11 mouse cellular contexts compared by ENCODE assay signal in the genomic region with DNA sequence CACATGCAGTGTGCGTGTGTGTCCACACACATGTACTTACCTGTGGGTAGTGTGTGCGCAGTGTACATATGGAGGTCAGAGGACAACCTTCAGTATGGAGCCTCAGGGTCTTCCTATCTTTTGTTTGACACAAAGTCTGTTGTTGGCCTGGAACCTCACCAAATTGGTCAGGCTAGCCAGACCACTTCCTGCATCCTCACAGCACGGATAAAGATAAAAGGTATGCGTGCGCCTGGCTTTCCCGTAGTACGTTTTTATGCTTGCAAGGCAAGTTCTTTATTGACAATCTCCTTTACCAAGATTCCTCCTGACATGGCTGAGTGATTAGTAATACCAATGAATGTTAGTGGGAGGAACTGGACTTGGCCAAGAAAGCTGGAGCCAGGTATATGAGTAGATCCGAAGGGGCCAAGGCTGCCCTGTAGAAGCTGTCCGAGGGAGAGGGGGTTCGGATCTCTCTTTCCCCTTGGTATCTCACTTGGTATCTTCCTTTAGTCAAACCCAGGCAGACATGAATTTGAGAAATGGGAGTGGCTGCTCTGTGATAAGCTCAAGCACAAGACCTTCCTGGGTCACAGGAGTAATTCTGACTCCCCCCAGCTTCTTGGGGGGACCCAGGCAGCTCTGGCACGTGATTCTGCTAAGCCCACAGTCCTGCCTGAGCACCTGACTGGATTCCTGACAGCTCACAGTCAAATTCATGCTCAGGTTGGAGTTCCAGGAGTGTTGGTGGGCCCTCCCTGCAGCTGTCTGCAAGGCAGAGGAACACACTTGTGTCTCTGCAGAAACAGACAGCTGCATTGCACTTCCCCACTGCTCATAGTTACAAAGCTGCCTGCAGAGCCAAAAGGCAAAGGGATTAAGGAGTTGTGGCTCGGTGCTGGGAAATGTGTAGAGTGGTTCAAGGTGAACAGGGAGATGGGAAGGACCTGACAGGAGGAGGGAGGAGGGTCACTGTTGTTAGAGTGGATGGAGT. TPM values are rescaled to one million over a fixed set of nuclear protein-coding genes. Genes with fewer than 3 reads are reported as not detected.
DNase-seq lines count a peak whose midpoint lies in the region; ATAC-seq and TF ChIP-seq lines count a peak whose summit lies in the region.
"Had no signal": no experiment of that assay in that cellular context is flagged by ENCODE, and none has a peak within 500 bp of the region (broad histone marks: within the 10 kb centered on the region; RNA-seq: fewer than 3 reads in every experiment).

No protein-coding gene starts in this region.

- no peaks in the 10 kb centered on the region for H3K79me2 ChIP-seq in heart, adult 2 months (replicated peaks; ENCODE audit: control insufficient read depth, insufficient read depth, low read length)

- no peak for TF ChIP-seq EP300 in heart, adult 2 months (IDR thresholded peaks at IDR 0.05; ENCODE audit: insufficient read depth, low read depth, low read length)
- TF ChIP-seq EP300 in liver, postnatal 0 days (IDR thresholded peaks at IDR 0.05; ENCODE audit: low read depth), result peak; percentile 44

- intact Hi-C loops in heart, adult 2 months (cut with DNase I), result no loop called here
- intact Hi-C loops in heart, postnatal 14 days (cut with DNase I), result no loop called here

- no peaks in the 10 kb centered on the region for H3K27me3 ChIP-seq in heart, adult 2 months (ENCODE audit: control insufficient read depth, insufficient read depth, low read length)
- no peaks in the 10 kb centered on the region for H3K27me3 ChIP-seq in lung, embryonic 14.5 days (ENCODE audit: insufficient read depth, low read length)
- H3K27me3 ChIP-seq in embryonic facial prominence, embryonic 12.5 days, result 0 out of 2 replicates have a peak, but pooled peaks cover 14% of the 10 kb centered on the region
- H3K27me3 ChIP-seq in liver, postnatal 0 days (ENCODE audit: insufficient read depth, low read length), result 0 out of 2 replicates have a peak, but pooled peaks cover 2% of the 10 kb centered on the region
- H3K27me3 ChIP-seq: forebrain, embryonic 15.5 days had no signal

- ATAC-seq in lung, embryonic 14.5 days (ENCODE audit: insufficient read depth), result no peak
- no peak for ATAC-seq in embryonic facial prominence, embryonic 12.5 days (ENCODE audit: insufficient number of reproducible peaks, insufficient read depth, low FRiP score, low TSS enrichment)
- no peak for ATAC-seq in liver, postnatal 0 days
- ATAC-seq: CD4-positive, CD25-positive, alpha-beta regulatory T cell, adult 4 months; forebrain, embryonic 15.5 days had no signal

- H3K36me3 ChIP-seq in heart, adult 2 months (ENCODE audit: control insufficient read depth, insufficient read depth, low read length), result peaks cover 23% of the 10 kb centered on the region
- no peaks in the 10 kb centered on the region for H3K36me3 ChIP-seq in lung, embryonic 14.5 days (ENCODE audit: insufficient read depth)
- no peaks in the 10 kb centered on the region for H3K36me3 ChIP-seq in embryonic facial prominence, embryonic 12.5 days
- H3K36me3 ChIP-seq in liver, postnatal 0 days (replicated peaks; ENCODE audit: insufficient read depth, low read length), result peaks cover 14% of the 10 kb centered on the region; the same call in 1 of the 2 replicates
- H3K36me3 ChIP-seq: forebrain, embryonic 15.5 days had no signal

- no peak for TF ChIP-seq POLR2A in heart, adult 2 months (IDR thresholded peaks at IDR 0.05; ENCODE audit: insufficient read depth, low read depth, low read length)

- no peak overlapping the region for H3K9ac ChIP-seq in heart, adult 2 months (ENCODE audit: low read depth, low read length)
- no peak overlapping the region for H3K9ac ChIP-seq in lung, embryonic 14.5 days
- no peak overlapping the region for H3K9ac ChIP-seq in embryonic facial prominence, embryonic 12.5 days
- peak overlapping the region; percentile 35; the same call in 1 of the 2 replicates for H3K9ac ChIP-seq in liver, postnatal 0 days (replicated peaks)
- H3K9ac ChIP-seq: forebrain, embryonic 15.5 days had no signal

- H3K4me2 ChIP-seq in lung, embryonic 14.5 days, result peak overlapping the region; percentile 6; the same call in 1 of the 2 replicates
- no peak overlapping the region for H3K4me2 ChIP-seq in embryonic facial prominence, embryonic 12.5 days (replicated peaks)
- peak overlapping the region; percentile 93 for H3K4me2 ChIP-seq in liver, postnatal 0 days (ENCODE audit: low read depth, low read length)
- H3K4me2 ChIP-seq: forebrain, embryonic 15.5 days had no signal

- H3K4me1 ChIP-seq in heart, adult 2 months (ENCODE audit: control insufficient read depth, insufficient read depth, low read length), result peaks cover 28% of the 10 kb centered on the region
- peaks cover 36% of the 10 kb centered on the region for H3K4me1 ChIP-seq in lung, embryonic 14.5 days (ENCODE audit: insufficient read depth)
- peaks cover 44% of the 10 kb centered on the region for H3K4me1 ChIP-seq in embryonic facial prominence, embryonic 12.5 days
- H3K4me1 ChIP-seq in liver, postnatal 0 days (ENCODE audit: insufficient read depth), result peaks cover 46% of the 10 kb centered on the region

- no peak for TF ChIP-seq CTCF in heart, adult 2 months (IDR thresholded peaks at IDR 0.05)
- TF ChIP-seq CTCF in lung, embryonic 14.5 days (IDR thresholded peaks at IDR 0.05; ENCODE audit: low read depth), result no peak
- TF ChIP-seq CTCF in liver, postnatal 0 days (IDR thresholded peaks at IDR 0.05; ENCODE audit: low read depth), result no peak

- no peaks in the 10 kb centered on the region for H3K9me3 ChIP-seq in lung, embryonic 14.5 days (ENCODE audit: low read depth, low read length)
- no peaks in the 10 kb centered on the region for H3K9me3 ChIP-seq in embryonic facial prominence, embryonic 12.5 days
- no peaks in the 10 kb centered on the region for H3K9me3 ChIP-seq in liver, postnatal 0 days (ENCODE audit: low read length)
- H3K9me3 ChIP-seq: forebrain, embryonic 15.5 days had no signal

- H3K4me3 ChIP-seq in heart, adult 2 months, result no peak overlapping the region
- H3K4me3 ChIP-seq in lung, embryonic 14.5 days (ENCODE audit: low read depth, low read length), result no peak overlapping the region
- no peak overlapping the region for H3K4me3 ChIP-seq in embryonic facial prominence, embryonic 12.5 days
- peak overlapping the region; percentile 85; the same call in 1 of the 2 replicates for H3K4me3 ChIP-seq in liver, postnatal 0 days (ENCODE audit: low read depth, low read length)
- H3K4me3 ChIP-seq: forebrain, embryonic 15.5 days had no signal

- H3K27ac ChIP-seq in heart, adult 2 months, result peak overlapping the region; percentile 49; the same call in 1 of the 2 replicates
- peak overlapping the region; percentile 26; the same call in 1 of the 2 replicates for H3K27ac ChIP-seq in lung, embryonic 14.5 days (ENCODE audit: low read depth)
- H3K27ac ChIP-seq in embryonic facial prominence, embryonic 12.5 days, result 0 out of 2 replicates have a peak overlapping the region, but pooled peaks have one; percentile 11
- peak overlapping the region; percentile 80 for H3K27ac ChIP-seq in liver, postnatal 0 days (ENCODE audit: low read depth)
- H3K27ac ChIP-seq: forebrain, embryonic 15.5 days had no signal

- WGBS in heart, adult 2 months, result 60% methylated on average over 12 of the region's 12 CpGs
- 62% methylated on average over 12 of the region's 12 CpGs for WGBS in lung, embryonic 14.5 days
- 77% methylated on average over 12 of the region's 12 CpGs for WGBS in embryonic facial prominence, embryonic 12.5 days
- 59% methylated on average over 12 of the region's 12 CpGs for WGBS in liver, postnatal 0 days (ENCODE audit: insufficient replicate concordance)

- DNase-seq in heart, adult 2 months, result no peak
- no peak for DNase-seq in heart, postnatal 14 days
- no peak for DNase-seq in lung, embryonic 14.5 days
- DNase-seq in lung, postnatal 4 days, result no peak
- DNase-seq in liver, postnatal 0 days, result no peak
- DNase-seq in thymus, postnatal 25 days, result no peak
- DNase-seq in adrenal gland, postnatal 25 days, result no peak
- DNase-seq: lung, postnatal 14 days had no signal

RNA-seq across cellular contexts. Expression of a gene that starts 6.1 kb away (rescaled TPM):
- total RNA-seq in heart, adult 2 months (2021), result 100 to 1,000 TPM; 139 to 158 TPM
- polyA plus RNA-seq in heart, adult 2 months (2012; rRNA removed), result 171 and 198 TPM in 2 replicates
- 100 to 1,000 TPM; 166 to 175 TPM for total RNA-seq in heart, postnatal 14 days (2021)
- 22.9 and 25.3 TPM in 2 replicates for polyA plus RNA-seq in lung, embryonic 14.5 days (2014; fragmentation: Nextera tagmentation; extraction: Ambion mirVana)
- 21.2 and 21.4 TPM in 2 replicates for polyA plus RNA-seq in embryonic facial prominence, embryonic 12.5 days (2016; fragmentation: Nextera tagmentation; extraction: Ambion mirVana)
- polyA plus RNA-seq in liver, postnatal 0 days (2015; fragmentation: Nextera tagmentation; extraction: Ambion mirVana), result 63.6 and 75.5 TPM in 2 replicates
- total RNA-seq in adrenal gland, postnatal 25 days (2021), result 26.6 and 29.0 TPM in 2 replicates

Comparison
In these comparisons a context has a peak if more than half of its experiments do, and no peak if none do; other contexts are left out.
1. H3K27ac ChIP-seq: peak in every context shown above with its lines; median percentile 80 in liver, postnatal 0 days; 49 in heart, adult 2 months; 26 in lung, embryonic 14.5 days; 11 in embryonic facial prominence, embryonic 12.5 days.